Mouse (Mus musculus): ENCODE measurements around the gene Cep112.

DNA sequence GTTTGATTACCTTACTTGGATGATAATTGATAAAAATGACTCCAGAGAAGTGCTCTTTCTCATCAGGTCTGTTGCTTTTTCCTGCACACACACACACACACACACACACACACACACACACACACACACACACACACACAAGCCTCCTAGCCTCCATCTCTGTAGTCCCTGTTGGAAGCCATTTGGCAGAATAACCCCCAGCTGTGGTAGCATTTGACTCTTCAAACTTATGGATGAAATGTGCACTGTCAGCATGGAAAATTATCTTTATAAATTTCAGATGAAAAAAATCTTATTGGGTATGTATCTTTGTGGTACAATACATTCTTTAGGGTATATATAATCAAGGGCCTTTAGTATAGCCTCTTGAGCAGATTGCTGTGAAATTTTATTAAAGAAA, 181.8 kb downstream of the Cep112 start:
- TF ChIP-seq CTCF (IDR thresholded peaks at IDR 0.05; ENCODE audit: insufficient read depth, low read depth, low read length) (no peak), POLR2A (IDR thresholded peaks at IDR 0.05; ENCODE audit: insufficient read depth, low read depth, low read length) (no peak)

Measured in olfactory bulb, adult 2 months (tissue).